Mouse (Mus musculus): ENCODE results near the gene Grin2c. TPM values are rescaled to one million over a fixed set of nuclear protein-coding genes. Genes with fewer than 3 reads are reported as not detected.

Gene Grin2c
- polyA plus RNA-seq, 1 experiment from 2014 or later, result 0.12 TPM

DNA sequence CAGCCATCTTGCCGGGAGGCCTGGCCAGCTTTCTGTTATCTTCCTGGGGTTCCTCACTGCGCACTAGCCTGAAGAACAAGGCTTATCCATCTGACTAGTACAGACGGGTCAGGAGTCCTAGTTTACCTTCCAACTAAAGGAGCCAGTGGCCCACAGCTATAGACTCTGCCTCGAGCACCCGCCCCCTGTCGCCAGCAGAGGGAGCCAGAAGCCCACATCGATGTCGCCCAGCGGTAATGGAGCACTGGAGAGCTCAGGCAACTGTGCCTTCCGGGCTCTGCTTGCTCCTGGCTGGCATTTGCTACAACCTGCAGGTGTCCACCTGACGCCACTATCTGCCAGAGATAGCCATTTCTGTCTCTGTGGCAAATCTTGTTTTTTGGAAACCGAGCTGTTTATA, 64.7 kb downstream of the Grin2c start:
- H3K4me3 ChIP-seq (replicated peaks; ENCODE audit: low read depth, low read length), result no peak overlapping the region
- no peaks in the 10 kb centered on the region for H3K4me1 ChIP-seq (ENCODE audit: control insufficient read depth, insufficient read depth, low read length)
- no peaks in the 10 kb centered on the region for H3K27me3 ChIP-seq (ENCODE audit: control insufficient read depth, insufficient read depth, low read length)
- H3K36me3 ChIP-seq (ENCODE audit: control insufficient read depth, insufficient read depth, low read length), result peaks cover 62% of the 10 kb centered on the region
- ATAC-seq (ENCODE audit: low FRiP score, low TSS enrichment) (peak; percentile 58; the same call in 1 of the 2 replicates), DNase-seq (peak; percentile 92)
- no peak overlapping the region for H3K9ac ChIP-seq (replicated peaks; ENCODE audit: low read length)
- no peak overlapping the region for H3K27ac ChIP-seq (replicated peaks; ENCODE audit: low read depth, low read length)
- no peak overlapping the region for H3K4me2 ChIP-seq (ENCODE audit: low read length)
- H3K9me3 ChIP-seq (ENCODE audit: control insufficient read depth, low read length), result no peaks in the 10 kb centered on the region
- 12% methylated on average over 12 of the region's 12 CpGs for WGBS

DNA sequence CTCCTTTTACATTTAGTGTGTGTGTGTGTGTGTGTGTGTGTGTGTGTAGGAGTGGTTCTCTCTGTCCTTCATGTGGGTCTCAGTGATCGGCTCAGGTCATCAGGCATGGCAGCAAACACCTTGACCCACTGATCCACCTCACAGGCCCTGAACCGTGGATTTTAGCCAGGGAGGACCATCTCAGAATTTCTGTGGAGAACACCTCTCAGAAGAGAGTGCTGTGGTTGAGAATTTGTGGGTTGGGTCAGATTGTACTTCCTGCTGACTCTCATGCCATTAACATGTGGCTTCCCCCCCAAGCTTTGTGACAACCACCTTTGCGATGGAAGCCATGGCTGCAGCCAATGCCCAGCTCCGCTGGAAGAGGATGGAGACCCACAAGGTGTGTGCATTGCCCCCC, 66.5 kb downstream of the Grin2c start:
- Histone ChIP-seq H3K36me3 (ENCODE audit: control insufficient read depth, insufficient read depth, low read length) (peaks cover 45% of the 10 kb centered on the region), H3K27ac (replicated peaks; ENCODE audit: low read depth, low read length) (no peak overlapping the region), H3K4me2 (ENCODE audit: low read length) (no peak overlapping the region), H3K9me3 (ENCODE audit: control insufficient read depth, low read length) (no peaks in the 10 kb centered on the region), H3K4me1 (ENCODE audit: control insufficient read depth, insufficient read depth, low read length) (no peaks in the 10 kb centered on the region), H3K9ac (replicated peaks; ENCODE audit: low read length) (no peak overlapping the region), H3K27me3 (ENCODE audit: control insufficient read depth, insufficient read depth, low read length) (no peaks in the 10 kb centered on the region), H3K4me3 (replicated peaks; ENCODE audit: low read depth, low read length) (no peak overlapping the region)
- DNase-seq (no peak), ATAC-seq (ENCODE audit: low FRiP score, low TSS enrichment) (no peak)
- WGBS, result 90% methylated on average over 4 of the region's 4 CpGs

Small RNA genes within 50 kb of the gene (microRNA-seq; reads per million reads assigned to microRNA genes)
- gene Gm25837, result not detected

Other genes starting within 250 kb of the Grin2c start
- gene Cd300ld4, start 240.2 kb downstream of the Grin2c start, polyA plus RNA-seq (2014; fragmentation: Nextera tagmentation; extraction: Ambion mirVana), result not detected in 2 replicates
- not detected in 2 replicates for gene Cd300ld5, start 229.5 kb downstream of the Grin2c start, polyA plus RNA-seq (2014; fragmentation: Nextera tagmentation; extraction: Ambion mirVana)
- not detected in 2 replicates for gene Cd300ld3, start 218.8 kb downstream of the Grin2c start, polyA plus RNA-seq (2014; fragmentation: Nextera tagmentation; extraction: Ambion mirVana)
- gene Cd300e, start 205.1 kb downstream of the Grin2c start, polyA plus RNA-seq (2014; fragmentation: Nextera tagmentation; extraction: Ambion mirVana), result not detected in 2 replicates
- 0.26 and 0.83 TPM in 2 replicates for gene Rab37, start 175.8 kb downstream of the Grin2c start, polyA plus RNA-seq (2014; fragmentation: Nextera tagmentation; extraction: Ambion mirVana)
- not detected in 2 replicates for gene Cd300lf, start 133.3 kb downstream of the Grin2c start, polyA plus RNA-seq (2014; fragmentation: Nextera tagmentation; extraction: Ambion mirVana)
- gene Slc9a3r1, start 103.9 kb downstream of the Grin2c start, polyA plus RNA-seq (2014; fragmentation: Nextera tagmentation; extraction: Ambion mirVana), result 44.3 and 46.6 TPM in 2 replicates
- 10.9 and 14.9 TPM in 2 replicates for gene Tmem104, start 79.8 kb downstream of the Grin2c start, polyA plus RNA-seq (2014; fragmentation: Nextera tagmentation; extraction: Ambion mirVana)
- 17.4 and 21.2 TPM in 2 replicates for gene Nat9, start 79.4 kb downstream of the Grin2c start, polyA plus RNA-seq (2014; fragmentation: Nextera tagmentation; extraction: Ambion mirVana)
- 15.0 and 15.9 TPM in 2 replicates for gene Fdxr, start 9.8 kb upstream of the Grin2c start, polyA plus RNA-seq (2014; fragmentation: Nextera tagmentation; extraction: Ambion mirVana)
- gene Fads6, start 30.4 kb upstream of the Grin2c start, polyA plus RNA-seq (2014; fragmentation: Nextera tagmentation; extraction: Ambion mirVana), result 0.72 and 1.4 TPM in 2 replicates
- gene Otop2, start 39.9 kb upstream of the Grin2c start, polyA plus RNA-seq (2014; fragmentation: Nextera tagmentation; extraction: Ambion mirVana), result not detected in 2 replicates
- 0.08 and 0.16 TPM in 2 replicates for gene Ush1g, start 54.8 kb upstream of the Grin2c start, polyA plus RNA-seq (2014; fragmentation: Nextera tagmentation; extraction: Ambion mirVana)
- gene Otop3, start 67.5 kb upstream of the Grin2c start, polyA plus RNA-seq (2014; fragmentation: Nextera tagmentation; extraction: Ambion mirVana), result 0.54 and 1.4 TPM in 2 replicates
- gene Hid1, start 100.5 kb upstream of the Grin2c start, polyA plus RNA-seq (2014; fragmentation: Nextera tagmentation; extraction: Ambion mirVana), result 43.3 and 52.6 TPM in 2 replicates
- gene Cdr2l, start 114.7 kb upstream of the Grin2c start, polyA plus RNA-seq (2014; fragmentation: Nextera tagmentation; extraction: Ambion mirVana), result 27.1 and 29.5 TPM in 2 replicates
- gene Mrpl58, start 136.5 kb upstream of the Grin2c start, polyA plus RNA-seq (2014; fragmentation: Nextera tagmentation; extraction: Ambion mirVana), result 222 and 223 TPM in 2 replicates
- 838 and 924 TPM in 2 replicates for gene Atp5h, start 152.7 kb upstream of the Grin2c start, polyA plus RNA-seq (2014; fragmentation: Nextera tagmentation; extraction: Ambion mirVana)
- 37.3 and 41.6 TPM in 2 replicates for gene Kctd2, start 152.9 kb upstream of the Grin2c start, polyA plus RNA-seq (2014; fragmentation: Nextera tagmentation; extraction: Ambion mirVana)
- gene Trim80, start 173.3 kb upstream of the Grin2c start, polyA plus RNA-seq (2014; fragmentation: Nextera tagmentation; extraction: Ambion mirVana), result not detected in 2 replicates
- not detected in 2 replicates for gene Slc16a5, start 195.2 kb upstream of the Grin2c start, polyA plus RNA-seq (2014; fragmentation: Nextera tagmentation; extraction: Ambion mirVana)
- 16.3 and 16.7 TPM in 2 replicates for gene Armc7, start 208.4 kb upstream of the Grin2c start, polyA plus RNA-seq (2014; fragmentation: Nextera tagmentation; extraction: Ambion mirVana)
- 93.9 and 110 TPM in 2 replicates for gene Nt5c, start 224.6 kb upstream of the Grin2c start, polyA plus RNA-seq (2014; fragmentation: Nextera tagmentation; extraction: Ambion mirVana)
- 1,631 and 1,863 TPM in 2 replicates for gene Jpt1, start 247.1 kb upstream of the Grin2c start, polyA plus RNA-seq (2014; fragmentation: Nextera tagmentation; extraction: Ambion mirVana)